Mouse (Mus musculus) forebrain, embryonic 14.5 days (tissue): ENCODE measurements around the gene Chd1l. TPM values are rescaled to one million over a fixed set of nuclear protein-coding genes. Genes with fewer than 3 reads are reported as not detected.

Experiments used
- ATAC-seq: fragments of 200-750 bp; cut with Nextera tagmentation; 2 replicates; pipeline ENCODE4 v1.8.0; 2017; ENCODE audit warnings: mild to moderate bottlenecking, moderate library complexity
- DNase-seq: peaks from one replicate; pipeline ENCODE4 v3.0.0-alpha.2; 2015; ENCODE audit warnings: low spot score
- H3K27ac ChIP-seq: fragments of 300-500 bp; sonication (generic); 2 replicates; pipeline ENCODE4 v1.5.1; 2014; ENCODE audit warnings: low read depth, mild to moderate bottlenecking, control low read depth, low read length, moderate library complexity
- H3K27me3 ChIP-seq: fragments of 300-500 bp; sonication (generic); replicated peaks from 2 replicates; pipeline ENCODE4 v1.6.1; 2014; ENCODE audit warnings: low read length, control low read depth, mixed read lengths; ENCODE audit not compliant: control insufficient read depth, insufficient read depth
- H3K36me3 ChIP-seq: fragments of 300-500 bp; sonication (generic); 2 replicates; pipeline ENCODE4 v1.6.1; 2014; ENCODE audit warnings: low read length, control low read depth; ENCODE audit not compliant: control insufficient read depth, insufficient read depth
- H3K4me1 ChIP-seq: fragments of 300-500 bp; sonication (generic); 2 replicates; pipeline ENCODE4 v1.6.1; 2014; ENCODE audit warnings: antibody characterized with exemption, low read length, control low read depth; ENCODE audit not compliant: control insufficient read depth, insufficient read depth
- H3K4me2 ChIP-seq: fragments of 300-500 bp; sonication (generic); 2 replicates; pipeline ENCODE4 v1.6.1; 2014; ENCODE audit warnings: mild to moderate bottlenecking, control low read depth, low read length
- H3K4me3 ChIP-seq: fragments of 300-500 bp; sonication (generic); 2 replicates; pipeline ENCODE4 v1.5.1; 2014; ENCODE audit warnings: low read depth, low read length, control low read depth
- H3K9ac ChIP-seq: fragments of 300-500 bp; sonication (generic); 2 replicates; pipeline ENCODE4 v1.6.1; 2014; ENCODE audit warnings: mild to moderate bottlenecking, low read length, control low read depth, moderate library complexity
- H3K9me3 ChIP-seq: fragments of 300-500 bp; sonication (generic); replicated peaks from 2 replicates; pipeline ENCODE4 v1.6.1; 2016; ENCODE audit warnings: low read length, control low read depth, mixed read lengths; ENCODE audit not compliant: control insufficient read depth
- WGBS: fragments of 180-500 bp; shearing (Covaris S2); extraction: QIAGEN DNeasy Blood & Tissue Kit; methylation state at CpG from one replicate; pipeline ENCODE4 v1.1.7; 2014; 5-methylcytosine and 5-hydroxymethylcytosine counted together
- polyA plus RNA-seq: library from polyadenylated mRNA; unstranded; fragments of >200 nt; fragmentation: Nextera tagmentation; extraction: Ambion mirVana; gene quantifications from 2 replicates; pipeline ENCODE4 v1.2.1, GENCODE M21; 2014

Chd1l gene
- polyA plus RNA-seq, 1 experiment from 2014 or later: 6.8 TPM

DNA sequence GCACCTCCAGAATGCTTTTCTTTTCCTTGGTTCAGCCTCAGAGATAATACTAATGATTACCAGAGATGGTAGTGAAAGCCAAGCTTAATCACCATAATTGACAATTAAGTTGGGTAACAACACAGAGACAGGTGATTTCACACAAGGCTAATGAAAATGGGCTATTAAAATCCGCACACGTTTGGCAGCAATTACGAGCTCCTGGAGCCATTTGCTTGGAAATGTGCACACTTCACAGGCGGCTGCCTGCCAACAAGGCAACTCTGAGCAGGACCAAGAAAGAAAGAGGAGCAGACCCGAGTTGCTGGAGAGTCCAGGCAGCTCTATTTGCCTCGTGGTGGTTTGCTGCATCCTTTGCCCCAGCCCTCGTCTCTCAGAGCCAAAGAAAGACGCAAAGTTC lies 84.5 kb downstream of the Chd1l start:
- Histone ChIP-seq H3K9ac (no peak overlapping the region), H3K36me3 (no peaks in the 10 kb centered on the region), H3K4me2 (no peak overlapping the region; the same call in 1 of the 2 replicates), H3K4me1 (peaks cover 6% of the 10 kb centered on the region; the same call in 1 of the 2 replicates), H3K9me3 (no peaks in the 10 kb centered on the region), H3K27me3 (0 out of 2 replicates have a peak, but pooled peaks cover 2% of the 10 kb centered on the region), H3K4me3 (no peak overlapping the region), H3K27ac (no peak overlapping the region)
- 25% methylated on average over 8 of the region's 8 CpGs for WGBS
- ATAC-seq (peak; percentile 51; the same call in 1 of the 2 replicates), DNase-seq (peak; percentile 83)

DNA sequence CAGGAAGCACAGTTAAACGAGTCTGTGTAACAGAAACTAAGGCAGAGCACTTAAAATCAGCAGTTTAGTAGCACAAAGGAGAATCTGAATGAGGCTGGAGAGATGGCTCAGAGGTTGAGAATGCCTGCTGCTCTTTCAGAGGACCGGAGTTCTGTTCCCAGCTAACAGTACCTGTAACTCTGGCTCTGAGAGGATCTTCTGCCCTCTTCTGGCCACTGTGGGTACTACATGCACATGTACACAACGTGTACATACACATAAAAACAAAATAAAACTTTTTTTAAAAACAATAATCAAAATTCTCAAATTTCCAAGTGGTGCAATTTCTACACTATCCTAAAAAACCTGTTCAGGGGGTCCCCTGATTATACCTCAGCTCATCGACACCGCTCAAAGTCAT lies 85.2 kb downstream of the Chd1l start:
- 84% methylated on average over 5 of the region's 5 CpGs for WGBS
- Histone ChIP-seq H3K4me3 (no peak overlapping the region), H3K4me2 (no peak overlapping the region), H3K36me3 (no peaks in the 10 kb centered on the region), H3K4me1 (peaks cover 6% of the 10 kb centered on the region; the same call in 1 of the 2 replicates), H3K9ac (no peak overlapping the region), H3K27ac (no peak overlapping the region), H3K27me3 (0 out of 2 replicates have a peak, but pooled peaks cover 2% of the 10 kb centered on the region), H3K9me3 (no peaks in the 10 kb centered on the region)
- ATAC-seq: no peak; the same call in 1 of the 2 replicates
- no peak for DNase-seq

DNA sequence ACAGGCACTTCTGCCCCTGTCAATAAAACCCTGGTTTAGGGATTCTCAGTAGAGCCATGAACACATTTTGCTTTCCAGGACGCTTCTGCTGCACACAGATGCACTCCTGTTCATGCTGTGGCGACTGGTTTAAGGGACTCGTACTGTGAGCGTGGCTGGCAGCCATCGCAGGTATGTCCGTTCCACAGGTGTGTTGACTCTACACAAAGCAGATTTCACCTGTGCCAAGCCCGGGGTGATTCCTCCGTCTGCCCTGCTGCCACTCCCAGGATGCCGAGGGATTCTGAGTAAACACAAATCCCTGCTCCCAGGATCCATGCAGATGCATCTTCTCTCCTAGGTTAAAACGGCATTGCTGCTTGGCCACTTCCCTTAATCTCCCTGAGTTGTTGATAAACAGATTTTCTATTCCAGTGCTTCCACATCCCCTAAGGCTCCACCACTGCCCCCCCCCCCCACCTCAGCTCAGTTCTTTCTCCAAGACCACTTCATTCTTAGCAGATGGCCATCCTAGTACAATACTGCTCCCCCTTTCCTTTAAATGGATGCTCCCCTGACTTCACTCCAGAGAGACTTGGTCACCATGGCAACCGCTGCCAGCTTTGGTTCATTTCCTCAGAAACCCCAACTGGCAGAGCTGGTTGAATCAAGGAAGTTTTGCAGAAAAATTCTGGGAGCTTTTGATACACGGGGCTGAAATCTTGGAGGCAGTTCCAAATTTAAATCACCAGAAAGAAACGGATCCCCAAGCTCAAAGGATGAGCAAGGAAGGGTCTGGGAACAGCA lies 87.9 kb downstream of the Chd1l start:
- peak; percentile 88 for DNase-seq
- no peak overlapping the region for H3K4me3 ChIP-seq
- peaks cover 6% of the 10 kb centered on the region; the same call in 1 of the 2 replicates for H3K4me1 ChIP-seq
- H3K9me3 ChIP-seq: no peaks in the 10 kb centered on the region; the same call in 1 of the 2 replicates
- peak; percentile 77 for ATAC-seq
- H3K27me3 ChIP-seq: no peaks in the 10 kb centered on the region
- H3K36me3 ChIP-seq: no peaks in the 10 kb centered on the region
- no peak overlapping the region for H3K4me2 ChIP-seq
- no peak overlapping the region for H3K9ac ChIP-seq
- 70% methylated on average over 13 of the region's 13 CpGs for WGBS
- peak overlapping the region; percentile 21; the same call in 1 of the 2 replicates for H3K27ac ChIP-seq

DNA sequence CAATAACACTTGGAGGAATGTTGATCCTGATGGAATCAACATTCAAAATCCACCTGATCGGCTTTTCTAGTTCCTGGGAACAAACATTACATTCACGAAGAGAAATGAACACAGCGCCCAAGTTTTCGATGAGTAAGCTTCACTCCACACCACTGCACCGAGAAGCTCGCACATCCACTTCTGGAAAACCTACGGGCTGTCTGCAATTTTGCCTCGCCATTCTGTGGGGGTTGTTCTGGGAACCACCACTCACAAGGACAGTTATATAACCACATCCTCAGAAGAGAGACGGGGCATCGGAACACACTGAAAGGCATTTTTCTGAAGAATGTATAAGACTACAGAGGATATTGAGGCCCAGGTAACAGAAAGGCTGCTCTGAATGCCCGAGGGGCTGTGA lies 90.1 kb downstream of the Chd1l start:
- ATAC-seq (no peak), DNase-seq (no peak)
- no peak overlapping the region for H3K9ac ChIP-seq
- WGBS: 97% methylated on average over 11 of the region's 11 CpGs
- H3K4me3 ChIP-seq: no peak overlapping the region
- H3K4me2 ChIP-seq: no peak overlapping the region
- H3K9me3 ChIP-seq: no peaks in the 10 kb centered on the region; the same call in 1 of the 2 replicates
- peaks cover 6% of the 10 kb centered on the region; the same call in 1 of the 2 replicates for H3K4me1 ChIP-seq
- no peaks in the 10 kb centered on the region for H3K36me3 ChIP-seq
- H3K27ac ChIP-seq: no peak overlapping the region
- H3K27me3 ChIP-seq: no peaks in the 10 kb centered on the region

DNA sequence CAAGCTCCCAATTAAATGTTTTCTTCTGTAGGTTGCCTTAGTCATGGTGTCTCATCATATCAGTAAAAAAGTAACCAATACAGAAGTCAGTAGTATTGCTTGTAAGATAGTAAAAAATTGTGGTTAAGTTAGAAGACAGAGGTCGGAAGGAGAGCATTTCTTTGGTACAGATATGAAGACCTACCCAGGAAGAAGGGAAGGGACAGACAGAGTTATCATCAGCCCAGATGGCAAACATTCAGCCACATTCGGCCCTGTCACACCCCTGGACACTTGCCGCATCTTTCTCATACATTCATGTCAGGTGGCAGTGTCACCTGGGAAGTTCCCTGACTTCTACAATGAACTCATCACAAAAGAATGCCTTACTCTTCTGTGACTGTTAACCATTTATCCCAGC lies 97.7 kb downstream of the Chd1l start:
- Histone ChIP-seq H3K27ac (no peak overlapping the region), H3K4me2 (no peak overlapping the region), H3K9me3 (no peaks in the 10 kb centered on the region), H3K9ac (no peak overlapping the region), H3K27me3 (no peaks in the 10 kb centered on the region), H3K4me3 (no peak overlapping the region), H3K36me3 (no peaks in the 10 kb centered on the region), H3K4me1 (no peaks in the 10 kb centered on the region)
- ATAC-seq: no peak
- WGBS: 93% methylated on average over 3 of the region's 3 CpGs
- DNase-seq: no peak

Other genes with a start within 250 kb of the Chd1l start
- not detected in 2 replicates for gene Olfr1402, start 188.2 kb downstream of the Chd1l start, polyA plus RNA-seq
- gene Fmo5, start 18.6 kb upstream of the Chd1l start, polyA plus RNA-seq: 0.51 and 0.67 TPM in 2 replicates
- 5.3 and 6.8 TPM in 2 replicates for gene Prkab2, start 48.0 kb upstream of the Chd1l start, polyA plus RNA-seq
- not detected in 2 replicates for gene Gm17651, start 64.5 kb upstream of the Chd1l start, polyA plus RNA-seq